Mouse (Mus musculus) mature B cell (primary cell): ENCODE data around the gene Rnf187.

Source experiments
- in situ Hi-C: fragments of 300-500 bp; cut with MboI; formaldehyde crosslinking; loops from 2 replicates; pipeline ENCODE4 v1.14.3; 2019

Rnf187 gene

DNA sequence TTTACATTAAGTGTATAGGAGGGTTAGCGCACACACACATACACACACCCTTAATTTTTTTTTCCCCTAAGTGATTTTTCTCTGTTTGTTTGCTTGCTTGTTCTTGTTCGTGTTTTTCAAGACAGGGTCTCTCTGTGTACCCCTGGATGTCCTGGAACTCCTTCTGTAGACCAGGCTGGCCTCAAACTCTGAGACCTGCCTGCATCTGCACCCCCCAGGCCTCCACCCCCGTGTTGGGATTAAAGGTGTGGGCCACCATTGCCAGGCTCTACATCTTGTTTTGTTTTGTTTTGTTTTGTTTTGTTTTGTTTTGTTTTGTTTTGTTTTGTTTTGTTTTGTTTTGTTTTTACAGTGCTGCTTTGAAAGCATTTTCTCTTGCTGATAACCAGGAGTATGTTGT, 8.6 kb upstream of the Rnf187 start:
- in situ Hi-C loops, result no loop called here

GRCm38 (mm10) chr11:58944136-58944535, 5.4 kb upstream of the Rnf187 start:
- in situ Hi-C loops, result no loop called here

GRCm38 (mm10) chr11:58939088-58939439, 348 bp upstream of the Rnf187 start:
- in situ Hi-C loops, result no loop called here

DNA sequence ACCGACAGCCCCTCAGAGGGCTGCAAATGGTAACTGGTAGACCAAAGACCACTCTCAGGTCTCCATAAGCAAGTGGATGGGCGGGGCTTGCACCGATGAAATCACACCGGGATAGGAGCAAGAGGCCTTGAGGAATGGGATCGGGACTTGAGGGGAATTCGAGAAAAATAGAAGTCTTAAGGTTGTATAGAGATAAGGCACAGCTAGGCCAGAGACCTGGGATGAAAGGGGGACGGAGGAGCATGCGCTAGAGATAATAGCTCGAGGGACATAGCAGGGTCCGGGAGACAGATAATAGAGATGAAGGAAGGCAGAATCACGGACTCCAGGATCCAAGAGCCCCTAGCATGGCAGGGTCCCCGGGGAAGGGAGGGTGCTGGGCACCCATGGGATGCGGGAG, 807 bp downstream of the Rnf187 start:
- in situ Hi-C loops, result no loop called here

DNA sequence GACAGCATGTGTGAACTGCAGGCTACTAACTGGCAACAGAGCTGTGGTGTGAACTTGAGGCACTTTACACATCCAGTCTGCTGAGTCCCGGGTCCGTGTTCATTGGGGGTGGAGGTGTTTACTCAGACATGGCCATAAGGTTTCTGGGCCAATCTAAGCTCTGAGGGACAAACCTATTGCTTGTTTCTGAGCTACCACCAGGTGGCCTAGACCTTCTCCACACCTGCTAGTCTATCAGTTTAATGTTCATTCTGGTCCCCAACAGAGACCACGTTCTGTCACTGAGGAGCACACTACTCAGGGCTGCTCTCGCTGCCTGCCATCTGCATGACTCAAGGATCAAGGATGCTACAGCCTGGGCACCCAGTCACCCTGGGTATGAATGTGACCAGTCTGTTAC, 7.1 kb downstream of the Rnf187 start:
- in situ Hi-C loops, result no loop called here

- in situ Hi-C loops, result no loop called here
Observed at GRCm38 (mm10) chr11:58930254-58930653, 8.5 kb downstream of the Rnf187 start.

- in situ Hi-C loops, result no loop called here
Observed at GRCm38 (mm10) chr11:58929641-58930040, 9.1 kb downstream of the Rnf187 start.

- in situ Hi-C loops, result no loop called here
Observed at GRCm38 (mm10) chr11:58929055-58929454, 9.7 kb downstream of the Rnf187 start.

- in situ Hi-C loops, result no loop called here
Observed at GRCm38 (mm10) chr11:58927790-58928651, 10.7 kb downstream of the Rnf187 start.

DNA sequence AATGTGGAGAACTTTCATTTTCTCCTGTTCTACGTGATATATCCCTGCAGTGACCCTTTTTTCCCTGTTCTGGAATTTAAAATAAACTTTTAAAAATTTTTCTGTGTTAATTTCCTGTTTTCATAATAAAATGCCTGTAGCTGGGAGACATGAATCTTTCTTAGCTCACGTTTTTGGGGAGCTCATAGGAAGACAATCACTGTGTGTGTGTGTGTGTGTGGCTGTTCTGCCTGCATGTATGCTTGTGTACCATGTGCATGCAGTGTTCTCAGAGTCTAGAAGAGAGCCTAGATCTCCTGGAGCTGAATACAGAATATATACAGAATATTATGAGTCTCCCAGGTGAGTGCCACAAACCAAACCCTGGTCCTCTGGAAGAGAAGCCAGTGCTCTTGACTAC, 11.7 kb downstream of the Rnf187 start:
- in situ Hi-C loops, result no loop called here

DNA sequence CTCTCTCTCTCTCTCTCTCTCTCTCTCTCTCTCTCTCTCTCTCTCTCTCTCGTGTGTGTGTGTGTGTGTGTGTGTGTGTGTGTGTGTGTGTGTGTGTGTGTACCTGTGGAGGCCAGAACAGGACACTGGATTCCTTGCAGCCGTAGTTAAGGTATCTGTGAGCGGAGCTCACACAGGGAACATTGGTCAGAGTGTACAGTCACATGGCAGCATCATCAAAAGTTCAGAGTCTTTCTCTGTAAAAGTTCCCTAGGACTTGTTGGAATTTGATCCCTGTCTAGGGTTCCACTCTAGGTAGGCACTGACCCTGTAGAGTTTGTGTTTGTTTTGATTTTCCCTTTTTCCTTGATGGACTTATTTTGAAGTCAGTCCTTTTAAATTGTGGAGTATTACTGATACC, 12.1 kb downstream of the Rnf187 start:
- in situ Hi-C loops, result no loop called here

- in situ Hi-C loops, result no loop called here
Observed at GRCm38 (mm10) chr11:58922420-58922819, 16.3 kb downstream of the Rnf187 start.

DNA sequence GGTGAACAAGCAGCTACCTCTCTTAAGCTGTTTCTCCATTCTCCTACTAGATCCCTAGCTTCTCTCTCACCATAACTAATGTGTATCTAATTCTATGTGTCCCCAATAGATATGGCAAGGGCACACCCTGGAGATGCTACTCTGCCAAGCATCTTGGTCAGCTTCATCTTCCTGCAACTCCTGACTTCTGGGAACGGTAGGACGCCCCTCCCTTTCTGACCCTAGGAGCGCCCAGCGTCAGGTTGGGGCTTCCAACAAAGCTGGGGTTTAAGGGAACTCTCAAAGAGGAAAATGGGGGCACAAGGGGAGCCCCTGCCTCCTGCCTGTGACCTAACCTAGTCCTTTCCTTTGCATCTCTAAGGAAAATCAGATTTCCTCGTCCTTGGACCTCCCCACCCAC, 20.0 kb downstream of the Rnf187 start:
- in situ Hi-C loops, result no loop called here

- in situ Hi-C loops, result no loop called here
Observed at GRCm38 (mm10) chr11:58917745-58918366, 20.9 kb downstream of the Rnf187 start, which contains the start of gene Btnl10. Gene Btnl10 (plus strand): TSS chr11:58917908.

DNA sequence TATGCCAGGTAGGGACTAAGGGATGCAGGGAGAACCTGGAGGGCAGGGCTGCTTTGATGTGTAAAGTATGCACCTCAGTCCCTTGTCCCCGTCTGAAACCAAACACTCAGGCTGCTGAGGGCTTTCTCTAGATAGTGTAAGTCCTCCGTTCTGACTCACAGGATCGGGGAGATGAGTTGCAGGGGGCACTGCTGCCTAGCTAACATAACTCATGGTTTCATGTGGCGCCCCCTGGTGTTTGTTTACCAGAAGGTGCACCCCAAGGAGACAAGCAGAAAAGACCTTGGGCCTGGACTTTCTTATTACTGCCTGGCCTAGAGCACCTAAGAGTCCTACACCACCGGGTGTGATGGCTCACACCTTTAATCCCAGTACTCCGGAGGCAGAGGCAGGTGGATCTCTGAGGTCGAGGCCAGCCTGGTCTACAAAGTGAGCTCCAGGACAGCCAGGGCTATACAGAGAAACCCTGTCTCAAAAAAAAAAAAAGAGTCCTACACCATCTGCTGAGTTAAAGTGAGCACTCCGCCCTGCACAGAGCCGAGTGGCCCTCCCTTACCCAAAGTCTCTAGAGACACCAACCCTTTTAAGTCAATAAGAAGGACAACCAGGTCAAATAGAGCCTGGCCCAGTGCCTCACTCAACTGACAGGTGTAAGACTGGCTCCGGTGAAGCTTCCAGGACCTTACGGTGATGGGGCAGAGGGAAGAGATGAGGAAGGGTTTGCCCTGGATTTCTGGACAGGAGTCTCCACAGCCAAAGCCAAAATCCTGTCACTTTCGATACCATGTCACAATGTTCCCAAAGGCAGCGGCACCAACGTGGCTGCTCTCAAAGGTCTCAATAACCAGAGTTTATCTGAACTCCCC, 21.6 kb downstream of the Rnf187 start:
- in situ Hi-C loops, result no loop called here

DNA sequence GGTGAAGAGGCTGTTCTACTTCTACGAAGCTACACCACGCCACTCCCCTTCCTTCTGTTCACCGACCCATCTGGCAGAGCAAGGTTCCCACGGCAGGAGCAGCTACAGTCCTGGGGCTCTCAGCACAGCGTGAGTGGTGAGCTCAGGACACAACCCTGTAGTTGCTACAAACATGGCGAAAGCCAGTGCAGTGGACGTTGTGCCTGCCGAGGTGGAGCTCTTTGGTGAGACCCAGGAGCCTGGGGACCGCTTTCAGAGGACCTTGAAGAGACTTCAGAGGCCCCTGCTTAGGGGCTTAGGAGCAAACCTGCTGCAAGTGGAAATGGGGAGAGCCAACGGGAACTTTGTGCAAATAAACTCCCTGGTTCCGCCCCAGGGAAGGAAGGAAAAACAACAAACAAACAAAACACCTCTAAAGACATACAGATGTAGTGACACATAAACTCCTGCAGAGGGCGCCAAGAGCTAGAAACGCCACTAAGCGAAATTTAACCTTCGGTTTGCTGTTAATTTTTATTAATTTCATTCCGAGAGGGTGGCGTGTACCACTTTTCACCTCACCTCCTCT, 24.2 kb downstream of the Rnf187 start:
- in situ Hi-C loops, result no loop called here

- in situ Hi-C loops, result no loop called here
Observed at GRCm38 (mm10) chr11:58913776-58914175, 24.9 kb downstream of the Rnf187 start.

DNA sequence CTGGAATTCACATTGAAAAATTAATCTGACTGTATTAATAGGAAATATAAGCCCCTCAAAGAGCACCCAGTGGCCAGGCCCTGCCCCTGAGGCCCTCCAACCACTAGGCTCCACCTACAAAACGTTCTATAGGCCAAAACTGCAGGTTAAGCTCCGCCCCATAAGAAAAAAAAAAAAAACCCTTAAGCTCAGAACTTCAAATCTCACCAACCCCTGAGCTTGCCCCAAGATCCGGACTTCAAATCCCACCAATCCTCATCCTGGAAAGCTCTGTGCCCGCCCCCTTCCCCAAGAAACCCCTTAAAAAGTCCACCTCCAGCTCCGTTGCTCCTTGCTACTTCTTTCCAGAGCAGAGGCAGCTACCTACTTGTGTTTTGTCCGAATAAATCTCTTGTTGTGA, 33.9 kb downstream of the Rnf187 start:
- in situ Hi-C loops, result no loop called here

DNA sequence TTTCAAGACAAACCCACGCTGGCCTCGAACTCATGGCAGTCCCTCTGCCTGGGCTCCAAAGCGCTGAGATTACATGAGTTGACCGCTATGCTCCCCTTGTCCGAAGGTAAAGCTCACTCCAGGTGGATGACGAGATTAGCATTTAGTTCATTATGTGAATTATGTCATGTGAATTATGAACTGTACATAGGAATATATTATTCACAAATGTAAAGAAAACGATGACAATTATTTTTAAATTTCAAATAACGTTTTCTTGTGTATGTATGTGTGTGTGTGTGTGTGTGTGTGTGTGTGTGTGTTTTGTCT, 34.4 kb downstream of the Rnf187 start:
- in situ Hi-C loops, result no loop called here

DNA sequence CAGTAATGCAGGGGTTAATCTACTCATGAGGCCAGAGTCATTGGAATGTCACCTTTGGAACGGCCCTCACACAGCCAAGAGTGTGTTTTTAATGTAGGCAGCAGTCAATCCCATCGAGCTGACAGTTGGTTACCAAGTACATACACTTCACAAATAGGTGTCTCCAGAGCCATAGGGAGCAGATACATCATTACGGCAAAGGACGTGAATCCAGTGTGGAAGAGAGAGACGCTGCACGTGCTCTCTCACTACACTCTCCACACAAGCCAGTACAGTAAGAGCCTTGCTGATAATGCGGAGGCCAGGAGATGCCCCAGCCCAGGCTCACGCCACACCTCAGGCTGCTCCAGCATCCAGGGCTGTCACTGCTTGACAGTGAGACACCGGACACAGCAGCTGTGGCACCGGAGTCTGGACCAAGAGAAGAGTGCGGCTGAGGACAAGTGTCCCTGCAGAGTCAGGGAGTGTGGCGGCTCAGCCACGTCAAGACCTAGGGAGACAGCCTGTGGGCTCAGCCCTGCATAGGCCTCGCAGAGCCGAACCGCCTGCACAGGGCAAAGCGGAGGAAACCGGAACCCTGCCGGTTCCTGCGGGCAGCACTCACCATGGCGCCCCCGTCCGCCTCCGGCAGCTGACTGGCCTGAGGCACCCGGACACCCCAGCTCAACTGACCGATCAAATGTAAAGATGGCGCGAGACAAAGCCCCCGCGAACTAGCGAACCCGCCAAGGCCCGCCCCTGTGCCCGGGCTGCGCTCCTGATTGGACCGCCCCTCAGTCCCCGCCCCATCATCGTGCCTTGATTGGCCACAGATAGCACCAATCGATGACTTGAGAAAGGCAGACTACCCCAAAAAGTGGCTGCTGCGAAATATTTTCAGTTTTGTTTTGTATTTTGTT, 35.0 kb downstream of the Rnf187 start, which contains the start of gene Zfp39:
Gene Zfp39, minus strand, starts transcription at position 715 of the 899 bp plus-strand sequence.
- in situ Hi-C loops, result no loop called here

GRCm38 (mm10) chr11:58901080-58901479, 37.6 kb downstream of the Rnf187 start:
- in situ Hi-C loops, result no loop called here
